In the genomic region with DNA sequence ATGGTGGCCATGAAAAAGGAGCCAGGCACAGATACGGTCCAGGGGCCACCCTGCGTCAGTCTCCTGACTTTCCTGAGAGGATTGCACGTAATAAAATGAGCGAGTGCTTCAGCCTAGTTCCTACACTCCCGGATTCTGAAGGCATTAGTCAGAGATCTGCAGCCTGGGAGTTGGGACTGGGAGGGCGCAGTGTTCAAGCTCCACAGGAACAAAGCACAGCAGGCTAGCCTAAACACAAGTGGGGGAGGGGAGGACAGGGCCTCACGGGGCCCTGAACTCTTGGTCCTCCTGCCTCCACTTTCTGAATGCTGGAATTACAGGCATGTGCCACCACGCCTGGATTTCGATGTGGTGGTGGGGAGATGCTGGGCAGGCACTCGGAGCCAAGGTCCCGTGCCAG, we compare ENCODE assay signal across 9 mouse cellular contexts. TPM values are rescaled to one million over a fixed set of nuclear protein-coding genes. Genes with fewer than 3 reads are reported as not detected.
DNase-seq lines count a peak whose midpoint lies in the region; ATAC-seq and TF ChIP-seq lines count a peak whose summit lies in the region.
"Had no signal": no experiment of that assay in that cellular context is flagged by ENCODE, and none has a peak within 500 bp of the region (broad histone marks: within the 10 kb centered on the region; RNA-seq: fewer than 3 reads in every experiment).

No protein-coding gene starts in this region.

- H3K27ac ChIP-seq in hindbrain, embryonic 10.5 days = peak overlapping the region; percentile 64
- no peak overlapping the region for H3K27ac ChIP-seq in hindbrain, embryonic 12.5 days
- H3K27ac ChIP-seq in embryonic fibroblast, embryonic 13.5 days (ENCODE audit: insufficient read depth, low read length) = peak overlapping the region; percentile 99

- H3K36me3 ChIP-seq in hindbrain, embryonic 10.5 days = peaks cover 93% of the 10 kb centered on the region
- peaks cover 88% of the 10 kb centered on the region for H3K36me3 ChIP-seq in hindbrain, embryonic 12.5 days

- TF ChIP-seq POLR2A in embryonic fibroblast, embryonic 13.5 days (IDR thresholded peaks at IDR 0.05; ENCODE audit: low read depth, low read length) = peak; percentile 45; the same call in 1 of the 2 replicates

- no peak for ATAC-seq in hindbrain, embryonic 12.5 days (ENCODE audit: low FRiP score)
- ATAC-seq in frontal cortex, adult (ENCODE audit: low TSS enrichment) = no peak

- peaks cover 67% of the 10 kb centered on the region for H3K4me1 ChIP-seq in hindbrain, embryonic 10.5 days (replicated peaks)
- peaks cover 49% of the 10 kb centered on the region for H3K4me1 ChIP-seq in hindbrain, embryonic 12.5 days
- peaks cover 59% of the 10 kb centered on the region for H3K4me1 ChIP-seq in embryonic fibroblast, embryonic 13.5 days (ENCODE audit: control insufficient read depth, insufficient read depth, low read length)

- WGBS in hindbrain, embryonic 10.5 days = 39% methylated on average over 11 of the region's 11 CpGs
- WGBS in hindbrain, embryonic 12.5 days = 46% methylated on average over 11 of the region's 11 CpGs

- H3K27me3 ChIP-seq in hindbrain, embryonic 10.5 days (ENCODE audit: insufficient read depth, poor library complexity, severe bottlenecking) = no peaks in the 10 kb centered on the region
- no peaks in the 10 kb centered on the region for H3K27me3 ChIP-seq in hindbrain, embryonic 12.5 days

- no peaks in the 10 kb centered on the region for H3K9me3 ChIP-seq in hindbrain, embryonic 10.5 days
- no peaks in the 10 kb centered on the region for H3K9me3 ChIP-seq in hindbrain, embryonic 12.5 days (replicated peaks)

- no peak overlapping the region for H3K4me2 ChIP-seq in hindbrain, embryonic 12.5 days (replicated peaks)

- TF ChIP-seq CTCF in embryonic fibroblast, embryonic 13.5 days (IDR thresholded peaks at IDR 0.05; ENCODE audit: borderline replicate concordance, insufficient read depth, low read length) = no peak

- no peak overlapping the region for H3K9ac ChIP-seq in hindbrain, embryonic 12.5 days

- 0 out of 2 replicates have a peak overlapping the region, but pooled peaks have one; percentile 4 for H3K4me3 ChIP-seq in hindbrain, embryonic 10.5 days
- no peak overlapping the region for H3K4me3 ChIP-seq in hindbrain, embryonic 12.5 days
- no peak overlapping the region for H3K4me3 ChIP-seq in embryonic fibroblast, embryonic 13.5 days (ENCODE audit: insufficient read depth, low read length)
- H3K4me3 ChIP-seq: erythroblast, embryonic 14.5 days had no signal

- DNase-seq in hindbrain, embryonic 10.5 days (ENCODE audit: low spot score) = peak; percentile 37
- peak; percentile 96 for DNase-seq in Muller cell, postnatal 12 days (ENCODE audit: inconsistent ontology term)
- DNase-seq in lung, postnatal 10 days = peak; percentile 62
- no peak for DNase-seq in adrenal gland, adult 8-10 months
- no peak for DNase-seq in c-Kit-positive CD71-positive TER-119-positive erythroid progenitor cells, embryonic 14.5 days (ENCODE audit: low spot score)

RNA-seq across cellular contexts. Expression of gene Kctd10, which starts 7.7 kb away (rescaled TPM):
- polyA plus RNA-seq in hindbrain, embryonic 10.5 days (2016; fragmentation: Nextera tagmentation; extraction: Ambion mirVana) = 114 and 124 TPM in 2 replicates
- polyA plus RNA-seq in hindbrain, embryonic 12.5 days (2016; fragmentation: Nextera tagmentation; extraction: Ambion mirVana) = 110 and 115 TPM in 2 replicates
- polyA plus RNA-seq in embryonic fibroblast, embryonic 13.5 days (2011; ENCODE audit: insufficient read length, low read depth, missing spikeins) = 165 and 206 TPM in 2 replicates
- 10 to 100 TPM; 69.8 to 78.5 (median 71.8) TPM for total RNA-seq in adrenal gland, adult 8-10 months (2022)

RNA-seq across cellular contexts. Expression of gene Ube3b, which starts 7.8 kb away (rescaled TPM):
- polyA plus RNA-seq in hindbrain, embryonic 10.5 days (2016; fragmentation: Nextera tagmentation; extraction: Ambion mirVana) = 52.5 and 56.2 TPM in 2 replicates
- 57.9 and 58.2 TPM in 2 replicates for polyA plus RNA-seq in hindbrain, embryonic 12.5 days (2016; fragmentation: Nextera tagmentation; extraction: Ambion mirVana)
- 45.5 and 45.7 TPM in 2 replicates for polyA plus RNA-seq in embryonic fibroblast, embryonic 13.5 days (2011; ENCODE audit: insufficient read length, low read depth, missing spikeins)
- total RNA-seq in adrenal gland, adult 8-10 months (2022) = 10 to 100 TPM; 74.7 to 93.2 (median 79.1) TPM

Comparison
In these comparisons a context has a peak if more than half of its experiments do, and no peak if none do; other contexts are left out.
1. DNase-seq: peak in hindbrain, embryonic 10.5 days (single experiment), Muller cell, postnatal 12 days (single experiment) and lung, postnatal 10 days (single experiment); none in adrenal gland, adult 8-10 months (single experiment) and c-Kit-positive CD71-positive TER-119-positive erythroid progenitor cells, embryonic 14.5 days (single experiment).